Mouse (Mus musculus) embryonic facial prominence, embryonic 15.5 days (tissue): ENCODE data around the gene Manba. TPM values are rescaled to one million over a fixed set of nuclear protein-coding genes. Genes with fewer than 3 reads are reported as not detected.
"Not testable (repeated sequence)": the region's sequence is repeated elsewhere in the genome, so short reads cannot be mapped to it uniquely, and the experiment has no call there.

ENCODE experiments used
- ATAC-seq: fragments of 200-750 bp; cut with Nextera tagmentation; 2 replicates; pipeline ENCODE4 v1.8.0; 2017; ENCODE audit warnings: low read depth, moderate TSS enrichment; ENCODE audit not compliant: insufficient number of reproducible peaks, low FRiP score, low TSS enrichment
- H3K27ac ChIP-seq: fragments of 300-500 bp; sonication (generic); replicated peaks from 2 replicates; pipeline ENCODE4 v1.5.1; 2015; ENCODE audit warnings: mild to moderate bottlenecking, inconsistent platforms
- H3K27me3 ChIP-seq: fragments of 300-500 bp; sonication (generic); 2 replicates; pipeline ENCODE4 v1.6.1; 2015; ENCODE audit warnings: inconsistent platforms
- H3K36me3 ChIP-seq: fragments of 300-500 bp; sonication (generic); 2 replicates; pipeline ENCODE4 v1.6.1; 2015; ENCODE audit warnings: mild to moderate bottlenecking, inconsistent platforms
- H3K4me1 ChIP-seq: fragments of 300-500 bp; sonication (generic); 2 replicates; pipeline ENCODE4 v1.6.1; 2015; ENCODE audit warnings: inconsistent platforms
- H3K4me2 ChIP-seq: fragments of 300-500 bp; sonication (generic); replicated peaks from 2 replicates; pipeline ENCODE4 v1.6.1; 2015; ENCODE audit warnings: mild to moderate bottlenecking, inconsistent platforms
- H3K4me3 ChIP-seq: fragments of 300-500 bp; sonication (generic); replicated peaks from 2 replicates; pipeline ENCODE4 v1.5.1; 2015; ENCODE audit warnings: mild to moderate bottlenecking, inconsistent platforms
- H3K9ac ChIP-seq: fragments of 300-500 bp; sonication (generic); 2 replicates; pipeline ENCODE4 v1.6.1; 2015; ENCODE audit warnings: inconsistent platforms
- H3K9me3 ChIP-seq: fragments of 300-500 bp; sonication (generic); replicated peaks from 2 replicates; pipeline ENCODE4 v1.6.1; 2016; ENCODE audit warnings: inconsistent platforms
- WGBS: fragments of 180-500 bp; shearing (Covaris S2); methylation state at CpG from one replicate; pipeline ENCODE4 v1.1.7; 2015; 5-methylcytosine and 5-hydroxymethylcytosine counted together
- polyA plus RNA-seq: library from polyadenylated mRNA; unstranded; fragments of >200 nt; fragmentation: Nextera tagmentation; extraction: Ambion mirVana; gene quantifications from 2 replicates; pipeline ENCODE4 v1.2.1, GENCODE M21; 2015

Gene Manba
- polyA plus RNA-seq, 1 experiment from 2014 or later: 7.2 TPM

DNA sequence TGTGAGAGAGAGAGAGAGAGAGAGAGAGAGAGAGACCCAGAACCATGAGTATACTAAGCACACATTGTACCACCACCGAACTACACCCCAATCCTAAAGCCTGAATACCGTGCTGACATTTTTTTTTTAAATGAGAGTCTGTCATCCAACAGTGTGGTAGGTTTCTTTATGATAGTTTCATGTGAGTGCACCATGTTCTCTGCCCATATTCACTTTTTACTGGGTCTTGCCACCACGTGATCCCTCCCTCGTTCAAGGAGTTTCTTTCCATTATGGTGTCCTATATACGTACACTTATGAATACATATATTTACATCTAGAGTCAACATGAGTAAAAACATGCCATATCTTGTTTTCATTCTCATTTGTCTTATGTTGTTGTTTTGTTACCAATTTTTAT lies 940 bp downstream of the Manba start:
- H3K4me2 ChIP-seq: peak overlapping the region; percentile 98; the same call in 1 of the 2 replicates
- H3K27ac ChIP-seq: no peak overlapping the region
- H3K4me3 ChIP-seq: no peak overlapping the region
- 78% methylated on average over 5 of the region's 5 CpGs for WGBS
- H3K36me3 ChIP-seq: no peaks in the 10 kb centered on the region
- H3K27me3 ChIP-seq: no peaks in the 10 kb centered on the region
- no peaks in the 10 kb centered on the region for H3K9me3 ChIP-seq
- peaks cover 12% of the 10 kb centered on the region; the same call in 1 of the 2 replicates for H3K4me1 ChIP-seq
- no peak overlapping the region for H3K9ac ChIP-seq
- no peak for ATAC-seq

DNA sequence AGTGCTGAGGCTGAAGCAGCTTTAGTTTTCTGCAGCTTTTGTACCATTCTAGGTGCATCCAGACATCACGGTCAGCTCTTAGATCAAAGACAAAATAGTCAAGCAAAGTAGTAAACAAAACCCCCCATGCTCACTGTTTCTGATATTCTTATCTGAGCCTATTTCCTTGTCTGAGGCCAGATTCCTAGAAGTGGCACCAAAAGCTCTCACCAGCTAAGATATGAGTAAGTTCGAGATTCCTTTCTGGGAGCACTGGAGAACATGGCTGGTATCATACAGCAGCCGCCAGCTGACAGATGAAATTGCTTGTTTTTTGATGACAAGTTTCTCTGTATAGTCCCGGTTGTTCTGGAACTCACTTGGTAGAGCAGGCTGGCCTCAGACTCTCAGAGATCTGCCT lies 2.4 kb downstream of the Manba start:
- H3K4me1 ChIP-seq: peaks cover 12% of the 10 kb centered on the region; the same call in 1 of the 2 replicates
- no peak overlapping the region for H3K9ac ChIP-seq
- H3K27ac ChIP-seq: no peak overlapping the region
- H3K36me3 ChIP-seq: no peaks in the 10 kb centered on the region
- no peak overlapping the region for H3K4me2 ChIP-seq
- WGBS: 85% methylated on average over 4 of the region's 4 CpGs
- H3K27me3 ChIP-seq: no peaks in the 10 kb centered on the region
- no peak for ATAC-seq
- no peak overlapping the region for H3K4me3 ChIP-seq
- no peaks in the 10 kb centered on the region for H3K9me3 ChIP-seq

DNA sequence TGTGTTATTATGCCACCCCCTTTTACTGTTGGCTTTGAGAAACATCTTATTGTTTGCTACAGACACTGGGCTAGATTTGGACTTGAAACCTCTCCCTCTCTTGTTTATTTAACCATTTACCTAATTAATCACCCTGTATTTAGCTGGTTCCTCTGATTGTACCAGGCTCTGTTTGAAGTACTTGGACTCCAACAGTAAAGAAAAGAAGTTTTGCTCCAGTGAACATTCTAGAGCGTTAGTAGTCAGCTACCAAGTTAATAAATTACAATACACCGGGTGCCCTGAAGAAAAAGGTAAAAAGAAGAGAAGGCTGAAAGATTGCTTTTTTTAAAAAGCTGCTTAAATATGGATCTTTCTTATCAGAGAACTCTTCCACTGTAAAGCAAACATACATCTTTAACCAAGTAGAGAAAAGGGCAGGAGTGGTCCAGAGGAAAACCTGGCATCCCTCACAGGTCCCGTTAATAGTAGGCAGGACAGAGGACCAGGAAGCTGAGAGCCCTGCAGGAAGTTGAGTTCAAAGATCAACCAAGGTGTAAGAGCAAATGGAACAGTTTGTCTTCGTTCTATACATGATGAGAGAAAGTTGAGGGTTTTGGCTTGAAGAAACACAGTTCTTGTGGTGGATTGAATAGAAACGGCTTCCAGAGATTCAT lies 4.6 kb downstream of the Manba start:
- H3K4me2 ChIP-seq: no peak overlapping the region
- no peak overlapping the region for H3K9ac ChIP-seq
- 84% methylated on average over 5 of the region's 5 CpGs for WGBS
- no peak for ATAC-seq
- no peaks in the 10 kb centered on the region for H3K9me3 ChIP-seq
- no peak overlapping the region for H3K27ac ChIP-seq
- no peaks in the 10 kb centered on the region for H3K36me3 ChIP-seq
- H3K27me3 ChIP-seq: no peaks in the 10 kb centered on the region
- no peak overlapping the region for H3K4me3 ChIP-seq
- H3K4me1 ChIP-seq: peaks cover 10% of the 10 kb centered on the region; the same call in 1 of the 2 replicates

DNA sequence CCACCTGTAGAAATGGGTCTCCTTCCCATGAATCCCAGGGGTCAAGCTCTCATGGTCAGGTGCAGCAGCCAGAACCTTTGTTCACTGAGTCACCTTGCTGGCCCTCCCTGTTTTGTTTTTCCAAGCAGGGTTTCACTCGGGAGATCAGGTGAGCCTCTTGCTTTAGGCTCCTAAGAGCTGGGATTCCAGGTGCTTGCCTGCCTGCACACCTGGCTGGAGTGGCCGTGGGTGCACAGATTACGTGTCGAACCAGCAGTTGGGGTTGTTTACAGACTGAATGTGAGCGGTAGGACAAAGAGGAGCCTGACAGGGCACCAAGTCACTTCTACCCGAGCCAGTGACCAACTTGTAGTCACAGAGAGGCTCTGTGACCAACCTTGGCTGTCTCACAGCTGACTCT lies 5.7 kb downstream of the Manba start:
- H3K4me1 ChIP-seq: no peaks in the 10 kb centered on the region
- H3K9ac ChIP-seq: no peak overlapping the region
- H3K4me3 ChIP-seq: no peak overlapping the region
- WGBS: 75% methylated on average over 6 of the region's 6 CpGs
- no peaks in the 10 kb centered on the region for H3K36me3 ChIP-seq
- ATAC-seq: no peak
- no peak overlapping the region for H3K27ac ChIP-seq
- H3K9me3 ChIP-seq: no peaks in the 10 kb centered on the region
- H3K4me2 ChIP-seq: no peak overlapping the region
- no peaks in the 10 kb centered on the region for H3K27me3 ChIP-seq

DNA sequence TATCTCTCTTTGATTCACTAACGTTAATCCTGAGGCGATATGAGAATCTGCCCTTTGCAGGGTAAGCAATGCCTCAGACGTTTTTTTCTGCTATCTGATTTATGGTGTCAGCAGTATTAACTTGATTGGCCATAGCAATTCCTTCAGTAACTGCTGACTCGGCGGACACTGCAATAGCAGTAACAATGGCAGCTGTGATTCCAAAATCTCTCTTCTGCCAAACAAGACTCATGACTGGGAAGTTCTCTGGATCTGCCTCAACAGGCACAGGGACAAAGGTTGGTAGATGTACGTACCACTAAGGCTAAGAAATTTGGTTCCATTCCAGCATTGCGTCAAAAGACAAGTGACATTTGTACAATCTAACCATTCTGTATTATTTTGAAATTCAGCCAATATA lies 7.9 kb downstream of the Manba start:
- H3K9ac ChIP-seq, ATAC-seq: not testable (repeated sequence)
- 67% methylated on average over 7 of the region's 7 CpGs for WGBS

DNA sequence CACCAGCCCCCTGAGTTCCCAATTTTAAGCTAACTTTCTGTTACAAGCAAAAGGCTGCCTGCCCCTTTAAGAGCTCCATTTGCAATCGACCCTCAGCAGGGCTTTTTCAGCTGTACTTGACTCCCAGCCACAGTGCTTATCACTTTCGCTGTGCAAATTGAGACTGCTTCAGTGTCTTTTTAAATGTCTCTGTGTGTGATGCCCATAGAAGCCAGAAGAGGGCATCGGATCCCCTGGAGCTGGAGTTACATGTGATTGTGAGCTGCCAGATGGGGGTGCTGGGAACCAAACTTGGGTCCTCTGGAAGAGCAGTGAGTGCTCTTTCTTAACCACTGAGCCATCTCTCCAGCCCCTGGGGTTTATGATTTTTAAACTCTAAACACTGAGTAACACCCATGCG lies 12.5 kb downstream of the Manba start:
- WGBS: 81% methylated on average over 4 of the region's 4 CpGs
- H3K9ac ChIP-seq, H3K9me3 ChIP-seq, H3K27me3 ChIP-seq, H3K27ac ChIP-seq, H3K4me1 ChIP-seq, ATAC-seq, H3K36me3 ChIP-seq, H3K4me2 ChIP-seq, H3K4me3 ChIP-seq: not testable (repeated sequence)

More for the DNA sequence above, 7.9 kb downstream of the Manba start:
- H3K4me3 ChIP-seq, H3K36me3 ChIP-seq, H3K27me3 ChIP-seq, H3K27ac ChIP-seq, H3K9me3 ChIP-seq, H3K4me2 ChIP-seq, H3K4me1 ChIP-seq: not testable (repeated sequence)

DNA sequence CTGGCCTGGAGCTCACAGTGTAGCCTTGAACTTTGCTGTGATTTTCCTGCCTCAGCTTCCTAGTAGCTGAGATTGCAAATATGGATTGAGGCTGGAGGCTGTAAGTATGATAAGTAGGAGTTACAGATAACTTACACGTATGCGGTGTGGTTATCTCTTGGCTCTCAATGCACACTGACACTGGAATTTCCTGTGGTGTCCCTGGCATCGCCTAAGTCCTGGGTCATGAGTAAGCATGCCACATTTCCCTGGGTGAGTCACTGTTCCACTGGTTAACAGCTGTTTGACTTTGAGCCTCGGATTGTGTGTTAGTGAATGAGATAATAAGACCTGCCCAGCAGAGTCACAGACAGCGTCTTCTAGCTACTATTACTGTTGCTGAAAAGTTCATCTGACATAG lies 13.5 kb downstream of the Manba start:
- no peaks in the 10 kb centered on the region for H3K4me1 ChIP-seq
- WGBS: 74% methylated on average over 5 of the region's 5 CpGs
- no peak overlapping the region for H3K9ac ChIP-seq

DNA sequence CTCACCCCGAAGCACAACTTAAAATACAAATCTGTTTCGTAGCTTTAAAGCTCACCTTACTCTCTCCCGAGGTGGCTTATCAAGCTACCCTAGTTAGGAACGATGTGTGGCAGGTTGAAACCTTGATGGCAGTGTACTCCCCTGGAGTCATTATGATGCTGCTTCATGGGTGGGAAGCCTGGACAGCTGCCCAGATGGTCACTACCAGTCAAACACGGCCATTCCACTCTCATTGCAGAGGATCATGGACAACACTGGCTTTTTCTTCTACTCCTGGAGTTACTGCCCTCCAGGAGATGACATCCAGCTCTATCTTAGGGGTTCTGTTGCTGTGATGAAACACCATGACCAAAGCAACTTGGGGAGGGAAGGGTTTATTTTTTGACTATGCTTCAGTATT lies 17.7 kb downstream of the Manba start:
- Histone ChIP-seq H3K27ac (no peak overlapping the region), H3K4me3 (no peak overlapping the region), H3K27me3 (no peaks in the 10 kb centered on the region), H3K36me3 (no peaks in the 10 kb centered on the region), H3K4me2 (no peak overlapping the region), H3K9ac (no peak overlapping the region), H3K9me3 (no peaks in the 10 kb centered on the region), H3K4me1 (no peaks in the 10 kb centered on the region)
- 81% methylated on average over 5 of the region's 5 CpGs for WGBS
- ATAC-seq: no peak

More for the DNA sequence above, 13.5 kb downstream of the Manba start:
- Histone ChIP-seq H3K27me3 (no peaks in the 10 kb centered on the region), H3K9me3 (no peaks in the 10 kb centered on the region), H3K4me3 (no peak overlapping the region), H3K4me2 (no peak overlapping the region), H3K27ac (no peak overlapping the region), H3K36me3 (no peaks in the 10 kb centered on the region)
- no peak for ATAC-seq

DNA sequence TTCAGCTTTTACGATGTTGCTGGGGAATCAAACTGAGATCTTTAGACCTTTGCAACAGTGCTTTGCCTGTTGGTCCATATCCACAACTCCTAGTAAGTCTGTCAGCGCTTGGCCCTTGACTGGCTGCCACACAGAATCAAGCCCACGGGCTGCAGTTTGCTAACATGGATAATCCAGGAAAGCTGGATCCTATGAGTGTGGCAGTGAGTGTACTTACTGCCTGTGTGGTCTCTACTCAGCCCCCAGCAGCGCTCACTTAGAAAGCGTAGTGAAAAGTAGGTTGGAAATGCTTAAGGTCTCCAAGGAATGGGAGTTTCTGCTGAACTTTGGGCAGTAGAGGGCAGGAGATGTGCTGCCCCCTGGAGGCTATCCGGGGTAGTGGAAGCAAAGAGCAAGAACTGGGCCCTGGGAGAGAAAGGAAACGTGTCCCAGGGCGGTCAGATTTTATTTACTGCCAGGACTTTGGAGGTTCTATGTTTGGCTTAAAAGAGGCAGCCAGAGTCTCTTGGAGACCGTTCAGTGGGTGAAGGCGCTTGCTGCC lies 20.0 kb downstream of the Manba start:
- no peak for ATAC-seq
- Histone ChIP-seq H3K9ac (no peak overlapping the region), H3K27me3 (no peaks in the 10 kb centered on the region), H3K4me1 (no peaks in the 10 kb centered on the region), H3K9me3 (no peaks in the 10 kb centered on the region), H3K4me2 (no peak overlapping the region), H3K36me3 (no peaks in the 10 kb centered on the region), H3K4me3 (no peak overlapping the region), H3K27ac (no peak overlapping the region)
- 58% methylated on average over 10 of the region's 10 CpGs for WGBS

DNA sequence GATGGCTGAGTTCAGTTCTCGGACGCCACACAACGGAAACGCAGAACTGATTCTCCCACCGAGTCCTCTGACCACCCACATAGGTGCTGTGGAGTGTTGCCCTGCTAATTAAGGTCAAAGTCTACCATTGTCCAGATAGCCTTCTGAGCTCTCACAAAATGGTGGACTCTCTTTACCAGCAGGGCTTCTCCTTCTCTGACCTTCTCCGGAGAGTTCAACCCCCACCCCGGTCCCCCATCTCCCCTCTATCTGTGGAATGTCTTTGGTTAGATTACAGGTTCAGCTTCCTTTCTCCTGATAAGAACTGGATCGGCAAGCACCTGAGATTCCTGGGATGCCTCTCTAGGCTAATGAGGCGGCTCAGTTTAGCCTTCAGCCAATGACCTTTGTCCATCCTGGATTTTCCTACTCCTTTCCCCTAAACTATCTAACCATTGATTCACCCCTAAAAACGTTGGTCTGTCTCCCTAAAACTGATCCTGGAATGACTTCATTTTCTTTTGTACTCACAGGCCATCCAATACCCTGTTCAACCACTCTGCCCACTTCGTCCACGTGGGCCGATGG lies 20.6 kb downstream of the Manba start:
- no peaks in the 10 kb centered on the region for H3K4me1 ChIP-seq
- H3K4me2 ChIP-seq: no peak overlapping the region
- no peak for ATAC-seq
- 84% methylated on average over 13 of the region's 13 CpGs for WGBS
- H3K4me3 ChIP-seq: no peak overlapping the region
- no peaks in the 10 kb centered on the region for H3K27me3 ChIP-seq
- H3K27ac ChIP-seq: no peak overlapping the region
- no peaks in the 10 kb centered on the region for H3K9me3 ChIP-seq
- no peak overlapping the region for H3K9ac ChIP-seq
- H3K36me3 ChIP-seq: no peaks in the 10 kb centered on the region

DNA sequence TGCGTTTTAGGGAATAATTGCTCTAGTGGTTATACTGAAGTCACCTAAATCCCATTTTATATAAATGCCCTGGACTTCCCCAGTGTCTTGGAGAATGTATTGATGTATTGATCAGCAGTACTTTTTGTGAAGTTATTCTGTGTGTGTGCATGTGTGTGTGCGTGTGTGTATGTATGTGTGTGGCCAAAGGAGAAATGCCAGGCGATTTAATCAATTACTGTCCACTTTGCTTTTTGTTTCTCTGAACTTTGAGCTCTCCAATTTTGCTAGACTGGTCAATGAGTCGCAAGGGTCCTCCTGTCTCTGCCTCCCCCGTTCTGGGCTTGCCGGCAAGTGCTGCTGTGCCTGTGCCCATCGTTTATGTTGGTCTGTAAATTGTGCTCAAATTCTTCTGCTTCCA lies 22.1 kb downstream of the Manba start:
- WGBS: 88% methylated on average over 7 of the region's 7 CpGs

DNA sequence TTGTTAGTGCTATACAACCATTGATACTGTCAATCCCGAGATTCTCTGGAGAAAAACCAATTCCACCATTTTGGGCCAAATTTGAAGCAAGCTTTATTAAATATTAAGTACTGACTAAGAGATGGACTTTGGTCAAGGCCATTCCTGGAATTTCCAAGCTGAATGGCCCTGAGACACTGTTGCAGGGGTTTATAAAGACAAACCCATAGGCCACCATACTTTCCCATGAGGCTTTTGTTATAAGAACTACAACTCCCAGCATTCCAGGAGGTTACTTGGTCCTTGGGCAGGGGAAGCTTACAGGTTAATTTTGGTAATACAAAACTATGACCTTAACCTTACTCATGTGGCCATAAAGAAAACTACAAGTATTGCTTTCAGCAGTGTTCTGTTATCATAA lies 22.8 kb downstream of the Manba start:
- ATAC-seq: no peak
- no peaks in the 10 kb centered on the region for H3K4me1 ChIP-seq
- WGBS: 84% methylated on average over 1 of the region's 1 CpGs

More for the DNA sequence above, 22.1 kb downstream of the Manba start:
- Histone ChIP-seq H3K4me2 (no peak overlapping the region), H3K27ac (no peak overlapping the region), H3K4me1 (no peaks in the 10 kb centered on the region), H3K4me3 (no peak overlapping the region), H3K9me3 (no peaks in the 10 kb centered on the region), H3K27me3 (no peaks in the 10 kb centered on the region), H3K9ac (no peak overlapping the region), H3K36me3 (no peaks in the 10 kb centered on the region)
- no peak for ATAC-seq

More for the DNA sequence above, 22.8 kb downstream of the Manba start:
- Histone ChIP-seq H3K9me3 (no peaks in the 10 kb centered on the region), H3K4me3 (no peak overlapping the region), H3K9ac (no peak overlapping the region), H3K4me2 (no peak overlapping the region), H3K36me3 (no peaks in the 10 kb centered on the region), H3K27me3 (no peaks in the 10 kb centered on the region), H3K27ac (no peak overlapping the region)
